Mouse (Mus musculus) layer of hippocampus, adult 18-20 months (tissue): ENCODE results near the gene Gm11564. TPM values are rescaled to one million over a fixed set of nuclear protein-coding genes. Genes with fewer than 3 reads are reported as not detected.

Source experiments
- total RNA-seq, 2 experiments: library from RNA; stranded (reverse); gene quantifications; 2 replicates each; pipeline ENCODE4 v1.2.3; 2021

Gene Gm11564
- total RNA-seq, 2 experiments from 2014 or later: not detected

Other genes with a start within 250 kb of the Gm11564 start
- not detected for gene Krtap3-1, start 249.0 kb downstream of the Gm11564 start, total RNA-seq
- gene Krtap1-5, start 234.7 kb downstream of the Gm11564 start, total RNA-seq: not detected
- not detected for gene Krtap1-4, start 232.0 kb downstream of the Gm11564 start, total RNA-seq
- not detected for gene Krtap1-3, start 224.3 kb downstream of the Gm11564 start, total RNA-seq
- not detected for gene Krtap9-3, start 217.6 kb downstream of the Gm11564 start, total RNA-seq
- gene Gm11938, start 212.4 kb downstream of the Gm11564 start, total RNA-seq: not detected
- not detected for gene Gm11937, start 205.5 kb downstream of the Gm11564 start, total RNA-seq
- gene Krtap2-4, start 200.8 kb downstream of the Gm11564 start, total RNA-seq: not detected
- gene Gm11562, start 195.2 kb downstream of the Gm11564 start, total RNA-seq: not detected
- not detected for gene Krtap4-1, start 187.4 kb downstream of the Gm11564 start, total RNA-seq
- not detected for gene Krtap4-2, start 180.6 kb downstream of the Gm11564 start, total RNA-seq
- gene Krtap4-7, start 171.6 kb downstream of the Gm11564 start, total RNA-seq: not detected
- gene Gm11555, start 165.4 kb downstream of the Gm11564 start, total RNA-seq: not detected
- gene Gm11563, start 156.7 kb downstream of the Gm11564 start, total RNA-seq: not detected
- gene Krtap4-6, start 149.7 kb downstream of the Gm11564 start, total RNA-seq: not detected
- gene Gm14190, start 124.9 kb downstream of the Gm11564 start, total RNA-seq: not detected
- gene Gm14180, start 81.4 kb downstream of the Gm11564 start, total RNA-seq: not detected
- not detected for gene Gm11595, start 42.8 kb downstream of the Gm11564 start, total RNA-seq
- gene Krtap4-8, start 35.0 kb downstream of the Gm11564 start, total RNA-seq: not detected
- gene Krtap4-9, start 30.5 kb downstream of the Gm11564 start, total RNA-seq: not detected
- gene Gm11596, start 22.2 kb downstream of the Gm11564 start, total RNA-seq: not detected
- gene Gm11569, start 16.7 kb downstream of the Gm11564 start, total RNA-seq: not detected
- not detected for gene Gm11554, start 11.2 kb downstream of the Gm11564 start, total RNA-seq
- gene Krtap4-13, start 5.8 kb downstream of the Gm11564 start, total RNA-seq: not detected
- gene 2300003K06Rik, start 22.4 kb upstream of the Gm11564 start, total RNA-seq: not detected
- not detected for gene Krtap4-16, start 35.9 kb upstream of the Gm11564 start, total RNA-seq
- gene Gm11568, start 42.3 kb upstream of the Gm11564 start, total RNA-seq: not detected
- gene Gm11559, start 48.8 kb upstream of the Gm11564 start, total RNA-seq: not detected
- gene Krtap9-1, start 57.7 kb upstream of the Gm11564 start, total RNA-seq: not detected
- not detected for gene Gm11567, start 63.5 kb upstream of the Gm11564 start, total RNA-seq
- not detected for gene Krtap31-1, start 92.3 kb upstream of the Gm11564 start, total RNA-seq
- not detected for gene Gm11565, start 99.1 kb upstream of the Gm11564 start, total RNA-seq
- not detected for gene Krtap31-2, start 120.6 kb upstream of the Gm11564 start, total RNA-seq
- gene Krtap9-5, start 132.8 kb upstream of the Gm11564 start, total RNA-seq: not detected
- gene Krtap29-1, start 163.4 kb upstream of the Gm11564 start, total RNA-seq: not detected
- not detected for gene Krtap16-1, start 170.9 kb upstream of the Gm11564 start, total RNA-seq
- gene Krtap17-1, start 178.3 kb upstream of the Gm11564 start, total RNA-seq: not detected
- gene Krt33a, start 200.5 kb upstream of the Gm11564 start, total RNA-seq: not detected
- not detected for gene Krt33b, start 214.2 kb upstream of the Gm11564 start, total RNA-seq
- not detected for gene Krt34, start 225.9 kb upstream of the Gm11564 start, total RNA-seq
- not detected for gene Krt31, start 234.9 kb upstream of the Gm11564 start, total RNA-seq